Mouse (Mus musculus) frontal cortex, adult (tissue): Measurements from ENCODE around the gene Gm21366.
"Not testable (repeated sequence)": the region's sequence is repeated elsewhere in the genome, so short reads cannot be mapped to it uniquely, and the experiment has no call there.

Experiments used
- ATAC-seq: cut with Nextera tagmentation; 2 replicates; pipeline ENCODE4 v1.9.2; 2017; ENCODE audit warnings: mild to moderate bottlenecking, moderate library complexity, mixed read lengths; ENCODE audit not compliant: low TSS enrichment

The Gm21366 gene

GRCm38 (mm10) chrY:22861156-22861555 lies at the start of gene Gm21366:
Gene Gm21366 (minus strand): TSS chrY:22861256.
- ATAC-seq = not testable (repeated sequence)
